In genomic region chr12:46818021-46818855, GRCm38 (mm10) we compare ENCODE assay signal across 8 mouse cellular contexts. TPM values are rescaled to one million over a fixed set of nuclear protein-coding genes. Genes with fewer than 3 reads are reported as not detected.
DNase-seq lines count a peak whose midpoint lies in the region; ATAC-seq and TF ChIP-seq lines count a peak whose summit lies in the region.

No protein-coding gene starts in this region.

- no peak for TF ChIP-seq CTCF in lung, postnatal 0 days (IDR thresholded peaks at IDR 0.05)

- peak; percentile 47 for DNase-seq in R1 (ENCODE audit: low read depth, low spot score)
- DNase-seq in cerebellum, adult 9-10 months = peak; percentile 75
- peak; percentile 20 to 44 for DNase-seq in frontal cortex, adult 2 months (ENCODE audit: extremely low spot score in 1 of 2, low spot score in 1 of 2)
- DNase-seq in layer of hippocampus, postnatal 36 days = peak; percentile 64 to 65
- peak; percentile 22 for DNase-seq in lung, postnatal 0 days (ENCODE audit: low spot score)
- peak; percentile 47 for DNase-seq in right cerebral cortex, postnatal 14 days
- no peak for DNase-seq in c-Kit-positive CD71-positive TER-119-positive erythroid progenitor cells, embryonic 14.5 days (ENCODE audit: low spot score)

- H3K4me3 ChIP-seq in hindbrain, embryonic 13.5 days = peak overlapping the region; percentile 85
- H3K4me3 ChIP-seq in lung, postnatal 0 days (ENCODE audit: low read depth, low read length) = peak overlapping the region; percentile 69

- peak; percentile 49 for ATAC-seq in hindbrain, embryonic 13.5 days (ENCODE audit: low FRiP score)
- no peak; the same call in 1 of the 2 replicates for ATAC-seq in lung, postnatal 0 days

- no peaks in the 10 kb centered on the region for H3K36me3 ChIP-seq in hindbrain, embryonic 13.5 days
- no peaks in the 10 kb centered on the region for H3K36me3 ChIP-seq in lung, postnatal 0 days (ENCODE audit: insufficient read depth, low read length)

- peaks cover 12% of the 10 kb centered on the region; the same call in 1 of the 2 replicates for H3K4me1 ChIP-seq in hindbrain, embryonic 13.5 days (replicated peaks)
- no peaks in the 10 kb centered on the region for H3K4me1 ChIP-seq in lung, postnatal 0 days (ENCODE audit: insufficient read depth, low read depth, low read length)

- peak overlapping the region; percentile 100 for H3K27ac ChIP-seq in hindbrain, embryonic 13.5 days
- no peak overlapping the region for H3K27ac ChIP-seq in lung, postnatal 0 days (ENCODE audit: low read length)

- H3K9ac ChIP-seq in hindbrain, embryonic 13.5 days = peak overlapping the region; percentile 98
- H3K9ac ChIP-seq in lung, postnatal 0 days (replicated peaks; ENCODE audit: low read depth) = 0 out of 2 replicates have a peak overlapping the region, but pooled peaks have one; percentile 23

- H3K4me2 ChIP-seq in hindbrain, embryonic 13.5 days = peak overlapping the region; percentile 67
- H3K4me2 ChIP-seq in lung, postnatal 0 days (replicated peaks; ENCODE audit: low read depth, low read length) = peak overlapping the region; percentile 81

- TF ChIP-seq EP300 in lung, postnatal 0 days (IDR thresholded peaks at IDR 0.05) = no peak

- WGBS in hindbrain, embryonic 13.5 days = under 1% methylated on average over 59 of the region's 61 CpGs
- 2% methylated on average over 51 of the region's 61 CpGs for WGBS in lung, postnatal 0 days

- H3K9me3 ChIP-seq in hindbrain, embryonic 13.5 days = no peaks in the 10 kb centered on the region
- H3K9me3 ChIP-seq in lung, postnatal 0 days (ENCODE audit: low read length) = no peaks in the 10 kb centered on the region

- no peaks in the 10 kb centered on the region for H3K27me3 ChIP-seq in hindbrain, embryonic 13.5 days
- H3K27me3 ChIP-seq in lung, postnatal 0 days (replicated peaks; ENCODE audit: insufficient read depth, low read length) = peaks cover 5% of the 10 kb centered on the region

RNA-seq across cellular contexts. Expression of gene Nova1, which starts 0.5 kb away (rescaled TPM):
- 20.9 and 22.9 TPM in 2 replicates for polyA plus RNA-seq in frontal cortex, adult 2 months (2012; rRNA removed)
- 80.4 and 90.3 TPM in 2 replicates for polyA plus RNA-seq in hindbrain, embryonic 13.5 days (2015; fragmentation: Nextera tagmentation; extraction: Ambion mirVana)
- total RNA-seq in layer of hippocampus, postnatal 36 days (2021) = 10 to 100 TPM; 24.5 to 26.9 TPM
- 0.60 and 1.0 TPM in 2 replicates for polyA plus RNA-seq in lung, postnatal 0 days (2015; fragmentation: Nextera tagmentation; extraction: Ambion mirVana)

Comparison
In these comparisons a context has a peak if more than half of its experiments do, and no peak if none do; other contexts are left out.
1. RNA of gene Nova1, which starts 0.5 kb away (polyA plus RNA-seq): 80.4 to 90.3 TPM in hindbrain, embryonic 13.5 days and 20.9 to 22.9 TPM in frontal cortex, adult 2 months; 0.60 to 1.0 TPM in lung, postnatal 0 days; every median in the first group is over 10 times any median in the second.